Mouse (Mus musculus) urinary bladder, adult 18-20 months (tissue): ENCODE data around the gene Vmn1r84.

Source experiments
- DNase-seq, 2 experiments: peaks; one replicate each; pipeline ENCODE4 v3.0.0; 2022; ENCODE audit warnings: low spot score in 2 of 2, mixed read lengths in 2 of 2

Vmn1r84 gene

GRCm38 (mm10) chr7:12369173-12369572 is at the start of gene Vmn1r84:
Gene Vmn1r84, minus strand, starts transcription at chr7:12369273.
- DNase-seq, result no peak

- no peak for DNase-seq
These were observed 39.7 kb downstream of the Vmn1r84 start, which contains the start of gene Vmn1r83 for GRCm38 (mm10) chr7:12329381-12329780. Gene Vmn1r83, minus strand, starts transcription at chr7:12329481.
